Mouse (Mus musculus) intestine, postnatal 0 days (tissue): ENCODE data around the gene Zfpl1. TPM values are rescaled to one million over a fixed set of nuclear protein-coding genes. Genes with fewer than 3 reads are reported as not detected.

Experiments
- ATAC-seq: fragments of 200-750 bp; cut with Nextera tagmentation; 2 replicates; pipeline ENCODE4 v1.8.0; 2017; ENCODE audit warnings: mild to moderate bottlenecking, moderate TSS enrichment, moderate library complexity
- H3K27ac ChIP-seq: fragments of 300-500 bp; sonication (generic); 2 replicates; pipeline ENCODE4 v1.5.1; 2014; ENCODE audit warnings: mild to moderate bottlenecking, low read depth, low read length, moderate library complexity
- H3K27me3 ChIP-seq: fragments of 300-500 bp; sonication (generic); replicated peaks from 2 replicates; pipeline ENCODE4 v1.6.1; 2014; ENCODE audit warnings: low read length, mixed read lengths; ENCODE audit not compliant: control insufficient read depth, insufficient read depth
- H3K36me3 ChIP-seq: fragments of 300-500 bp; sonication (generic); 2 replicates; pipeline ENCODE4 v1.6.1; 2014; ENCODE audit warnings: mild to moderate bottlenecking, moderate library complexity; ENCODE audit not compliant: control insufficient read depth, insufficient read depth
- H3K4me1 ChIP-seq: fragments of 300-500 bp; sonication (generic); replicated peaks from 2 replicates; pipeline ENCODE4 v1.6.1; 2014; ENCODE audit warnings: antibody characterized with exemption, low read length, mixed read lengths; ENCODE audit not compliant: control insufficient read depth, insufficient read depth
- H3K4me2 ChIP-seq: fragments of 300-500 bp; sonication (generic); replicated peaks from 2 replicates; pipeline ENCODE4 v1.6.1; 2014; ENCODE audit warnings: low read depth, mild to moderate bottlenecking, moderate library complexity
- H3K4me3 ChIP-seq: fragments of 300-500 bp; sonication (generic); 2 replicates; pipeline ENCODE4 v1.5.1; 2014; ENCODE audit warnings: low read depth, low read length
- H3K9ac ChIP-seq: fragments of 300-500 bp; sonication (generic); 2 replicates; pipeline ENCODE4 v1.6.1; 2014; ENCODE audit warnings: mild to moderate bottlenecking, low read depth, low read length
- H3K9me3 ChIP-seq: fragments of 300-500 bp; sonication (generic); 2 replicates; pipeline ENCODE4 v1.6.1; 2016; ENCODE audit warnings: mixed run types; ENCODE audit not compliant: control insufficient read depth
- CTCF ChIP-seq: sonication (generic); IDR thresholded peaks from 2 replicates; pipeline ENCODE4 v1.5.1; 2016; ENCODE audit warnings: low read depth, mild to moderate bottlenecking, control low read depth, antibody characterized with exemption, moderate library complexity
- WGBS: fragments of 180-500 bp; shearing (Covaris S2); extraction: QIAGEN DNeasy Blood & Tissue Kit; methylation state at CpG from one replicate; pipeline ENCODE4 v1.1.7; 2014; 5-methylcytosine and 5-hydroxymethylcytosine counted together
- polyA plus RNA-seq: library from polyadenylated mRNA; unstranded; fragments of >200 nt; fragmentation: Nextera tagmentation; extraction: Ambion mirVana; gene quantifications from 2 replicates; pipeline ENCODE4 v1.2.1, GENCODE M21; 2015

Zfpl1 gene
- polyA plus RNA-seq, 1 experiment from 2014 or later: 54.9 TPM

- WGBS: 58% methylated on average over 10 of the region's 10 CpGs
- peak overlapping the region; percentile 42 for H3K4me3 ChIP-seq
- TF ChIP-seq CTCF: no peak
Measured at GRCm38 (mm10) chr19:6126789-6127580, 42.2 kb upstream of the Zfpl1 start.

GRCm38 (mm10) chr19:6126289-6126688, 41.5 kb upstream of the Zfpl1 start:
- Histone ChIP-seq H3K27ac (no peak overlapping the region), H3K9me3 (no peaks in the 10 kb centered on the region), H3K9ac (no peak overlapping the region), H3K36me3 (no peaks in the 10 kb centered on the region), H3K4me3 (no peak overlapping the region), H3K4me1 (no peaks in the 10 kb centered on the region), H3K27me3 (no peaks in the 10 kb centered on the region), H3K4me2 (no peak overlapping the region)
- peak; percentile 85 for TF ChIP-seq CTCF
- 27% methylated on average over 4 of the region's 4 CpGs for WGBS
- no peak for ATAC-seq

More at GRCm38 (mm10) chr19:6126789-6127580, 42.2 kb upstream of the Zfpl1 start:
- Histone ChIP-seq H3K27me3 (no peaks in the 10 kb centered on the region), H3K9ac (no peak overlapping the region), H3K4me2 (peak overlapping the region; percentile 69), H3K4me1 (no peaks in the 10 kb centered on the region), H3K9me3 (no peaks in the 10 kb centered on the region), H3K36me3 (no peaks in the 10 kb centered on the region), H3K27ac (peak overlapping the region; percentile 94; the same call in 1 of the 2 replicates)
- no peak for ATAC-seq

- Histone ChIP-seq H3K27me3 (no peaks in the 10 kb centered on the region), H3K4me3 (no peak overlapping the region), H3K4me1 (no peaks in the 10 kb centered on the region), H3K9me3 (no peaks in the 10 kb centered on the region), H3K27ac (no peak overlapping the region), H3K36me3 (no peaks in the 10 kb centered on the region), H3K4me2 (no peak overlapping the region), H3K9ac (no peak overlapping the region)
- no peak for ATAC-seq
- WGBS: 75% methylated on average over 2 of the region's 2 CpGs
- no peak for TF ChIP-seq CTCF
Measured at GRCm38 (mm10) chr19:6124898-6125297, 40.1 kb upstream of the Zfpl1 start.

GRCm38 (mm10) chr19:6123330-6123729, 38.6 kb upstream of the Zfpl1 start:
- Histone ChIP-seq H3K27me3 (no peaks in the 10 kb centered on the region), H3K4me1 (no peaks in the 10 kb centered on the region), H3K4me2 (no peak overlapping the region), H3K4me3 (no peak overlapping the region), H3K9ac (no peak overlapping the region), H3K36me3 (no peaks in the 10 kb centered on the region), H3K27ac (peak overlapping the region; percentile 29), H3K9me3 (no peaks in the 10 kb centered on the region)
- ATAC-seq: peak; percentile 59
- WGBS: 49% methylated on average over 8 of the region's 8 CpGs
- no peak for TF ChIP-seq CTCF

- no peak for TF ChIP-seq CTCF
- Histone ChIP-seq H3K36me3 (no peaks in the 10 kb centered on the region), H3K4me3 (no peak overlapping the region), H3K9ac (no peak overlapping the region), H3K4me2 (0 out of 2 replicates have a peak overlapping the region, but pooled peaks have one; percentile 17), H3K4me1 (no peaks in the 10 kb centered on the region; the same call in 1 of the 2 replicates), H3K27me3 (no peaks in the 10 kb centered on the region), H3K27ac (no peak overlapping the region), H3K9me3 (no peaks in the 10 kb centered on the region)
- WGBS: 26% methylated on average over 17 of the region's 19 CpGs
- no peak for ATAC-seq
Measured at GRCm38 (mm10) chr19:6121761-6122160, 37.0 kb upstream of the Zfpl1 start.

- Histone ChIP-seq H3K36me3 (peaks cover 27% of the 10 kb centered on the region), H3K4me2 (peak overlapping the region; percentile 98), H3K27me3 (no peaks in the 10 kb centered on the region), H3K4me3 (peak overlapping the region; percentile 73), H3K9ac (peak overlapping the region; percentile 78; the same call in 1 of the 2 replicates), H3K27ac (peak overlapping the region; percentile 91), H3K4me1 (no peaks in the 10 kb centered on the region; the same call in 1 of the 2 replicates), H3K9me3 (no peaks in the 10 kb centered on the region)
- WGBS: under 1% methylated on average over 8 of the region's 8 CpGs
- ATAC-seq: 0 out of 2 replicates have a peak, but pooled peaks have one; percentile 1
- no peak for TF ChIP-seq CTCF
Measured at GRCm38 (mm10) chr19:6118677-6119185, 34.0 kb upstream of the Zfpl1 start.
